Mouse (Mus musculus) embryonic fibroblast, embryonic 13.5 days (primary cell): ENCODE measurements around the gene Smad6. TPM values are rescaled to one million over a fixed set of nuclear protein-coding genes. Genes with fewer than 3 reads are reported as not detected.

Experiments used
- H3K27ac ChIP-seq: 2 replicates; pipeline ENCODE4 v1.5.1; 2012; ENCODE audit warnings: low read length, control low read depth, inconsistent platforms; ENCODE audit not compliant: insufficient read depth
- H3K4me1 ChIP-seq: 2 replicates; pipeline ENCODE4 v1.6.1; 2011; ENCODE audit warnings: low read length; ENCODE audit not compliant: control insufficient read depth, insufficient read depth
- H3K4me3 ChIP-seq: 2 replicates; pipeline ENCODE4 v1.5.1; 2011; ENCODE audit warnings: mild to moderate bottlenecking, control low read depth, low read length; ENCODE audit not compliant: insufficient read depth
- CTCF ChIP-seq: IDR thresholded peaks from 2 replicates; pipeline ENCODE4 v1.5.1; 2011; ENCODE audit warnings: mild to moderate bottlenecking, control low read depth, low read length, moderate library complexity, borderline replicate concordance; ENCODE audit not compliant: insufficient read depth
- POLR2A ChIP-seq: IDR thresholded peaks from 2 replicates; pipeline ENCODE4 v1.6.1; 2011; ENCODE audit warnings: low read depth, mild to moderate bottlenecking, control low read depth, low read length, moderate library complexity
- polyA plus RNA-seq: library from polyadenylated mRNA; stranded (reverse); fragments of >200 nt; gene quantifications from 2 replicates; pipeline ENCODE4 v1.2.4, GENCODE M21; 2011; ENCODE audit warnings: low read depth; ENCODE audit not compliant: missing spikeins, insufficient read length

Gene Smad6
- polyA plus RNA-seq, 1 experiment = 8.3 TPM

DNA sequence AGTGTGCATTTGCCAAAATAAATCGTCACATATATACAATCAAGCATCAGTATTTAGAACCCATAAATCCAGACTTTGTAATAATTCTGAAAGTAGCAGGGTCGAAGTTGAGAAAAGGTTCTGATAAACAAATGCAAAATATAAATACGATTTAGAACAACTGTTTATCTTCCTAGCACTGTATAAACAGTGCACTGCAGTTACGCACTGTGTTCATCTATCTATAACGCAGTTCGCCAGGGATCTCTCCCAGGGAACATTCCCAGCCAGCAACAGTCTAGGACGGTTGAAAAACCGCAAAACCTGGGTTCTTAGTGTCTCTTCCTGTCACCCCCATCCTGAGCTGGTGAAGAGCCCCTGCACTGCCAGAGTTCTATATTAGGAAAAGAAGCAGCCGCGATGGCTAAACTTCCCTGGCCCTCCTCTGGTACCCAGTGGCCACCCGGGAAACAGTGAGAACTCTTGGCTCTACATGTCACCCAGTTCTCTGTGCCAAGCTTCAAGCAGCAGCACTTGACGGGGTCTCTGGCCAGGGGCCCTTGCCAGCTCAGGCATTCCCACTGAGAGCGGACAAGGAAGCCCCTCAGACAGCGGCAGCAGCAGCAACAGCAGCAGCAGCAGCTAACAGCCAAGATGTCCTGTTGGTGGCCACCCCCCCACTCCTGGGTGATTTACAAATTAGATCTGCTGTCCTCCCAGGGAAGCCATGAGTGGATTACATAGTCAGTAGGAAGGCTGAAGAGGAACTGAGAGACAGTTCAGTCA, 54.3 kb downstream of the Smad6 start:
- Histone ChIP-seq H3K4me3 (no peak overlapping the region), H3K27ac (no peak overlapping the region), H3K4me1 (peaks cover 27% of the 10 kb centered on the region)
- TF ChIP-seq CTCF (no peak), POLR2A (no peak)

DNA sequence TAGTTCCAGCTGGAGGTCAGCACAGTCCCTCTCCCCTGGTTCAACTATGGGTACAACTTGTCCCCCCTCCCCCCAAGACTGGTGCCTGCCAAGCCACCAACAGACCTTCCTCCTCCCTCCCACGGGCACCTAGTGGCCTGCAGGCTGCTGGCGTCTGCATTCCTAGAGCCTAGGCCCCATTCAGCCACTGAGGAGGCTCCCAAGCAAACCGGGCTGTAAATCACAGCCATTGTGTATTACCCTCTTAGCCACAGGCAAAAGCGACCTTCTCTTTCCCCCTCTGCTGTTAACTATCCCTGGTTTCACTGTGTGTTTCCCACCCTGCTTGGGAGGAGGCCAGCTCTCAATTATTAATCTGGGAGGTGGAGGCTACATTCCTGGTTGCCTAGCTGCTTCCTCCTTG, 56.3 kb downstream of the Smad6 start:
- Histone ChIP-seq H3K4me1 (peaks cover 31% of the 10 kb centered on the region), H3K4me3 (no peak overlapping the region), H3K27ac (no peak overlapping the region; the same call in 1 of the 2 replicates)
- TF ChIP-seq POLR2A (no peak), CTCF (no peak)

DNA sequence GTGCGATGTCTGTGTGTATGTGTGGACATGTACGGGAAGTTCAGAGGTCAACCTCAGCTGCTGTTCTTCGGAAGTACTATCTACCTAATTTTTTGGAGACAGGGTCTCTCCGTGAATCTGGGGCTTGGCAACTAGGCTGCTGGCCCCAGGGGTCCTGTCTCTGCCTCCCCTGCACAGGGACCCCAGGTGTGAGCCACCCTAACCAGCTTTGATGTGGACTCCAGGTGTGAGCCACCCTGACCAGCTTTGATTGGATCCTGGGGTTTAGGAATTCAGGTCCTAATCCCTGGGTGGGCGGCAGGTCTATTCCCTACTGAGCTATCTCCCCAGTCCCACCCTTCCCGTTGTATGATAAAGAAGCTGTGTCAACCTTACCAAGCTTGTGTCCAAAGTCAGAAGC, 60.0 kb downstream of the Smad6 start:
- Histone ChIP-seq H3K27ac (no peak overlapping the region), H3K4me1 (peaks cover 38% of the 10 kb centered on the region), H3K4me3 (no peak overlapping the region)
- TF ChIP-seq CTCF = no peak
- TF ChIP-seq POLR2A = no peak

DNA sequence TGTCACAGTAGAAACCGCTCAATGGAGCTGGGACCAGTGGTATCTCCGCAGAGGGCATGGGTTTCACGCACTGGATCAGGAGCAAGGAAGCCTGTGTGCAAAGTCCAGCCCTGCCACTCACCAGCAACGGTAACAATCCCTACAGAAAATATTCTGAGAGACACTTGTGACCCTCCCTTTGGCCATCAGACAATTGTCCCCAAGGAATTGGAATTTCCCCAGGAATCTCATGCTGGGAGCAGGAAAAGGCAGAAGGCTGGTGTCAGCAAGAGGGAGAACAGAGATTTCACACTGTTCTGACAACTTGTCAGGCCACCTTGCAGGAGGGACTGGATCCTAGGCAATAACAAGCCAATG, 61.1 kb downstream of the Smad6 start:
- Histone ChIP-seq H3K4me3 (no peak overlapping the region), H3K4me1 (peaks cover 33% of the 10 kb centered on the region), H3K27ac (peak overlapping the region; percentile 53)
- no peak for TF ChIP-seq CTCF
- no peak for TF ChIP-seq POLR2A

DNA sequence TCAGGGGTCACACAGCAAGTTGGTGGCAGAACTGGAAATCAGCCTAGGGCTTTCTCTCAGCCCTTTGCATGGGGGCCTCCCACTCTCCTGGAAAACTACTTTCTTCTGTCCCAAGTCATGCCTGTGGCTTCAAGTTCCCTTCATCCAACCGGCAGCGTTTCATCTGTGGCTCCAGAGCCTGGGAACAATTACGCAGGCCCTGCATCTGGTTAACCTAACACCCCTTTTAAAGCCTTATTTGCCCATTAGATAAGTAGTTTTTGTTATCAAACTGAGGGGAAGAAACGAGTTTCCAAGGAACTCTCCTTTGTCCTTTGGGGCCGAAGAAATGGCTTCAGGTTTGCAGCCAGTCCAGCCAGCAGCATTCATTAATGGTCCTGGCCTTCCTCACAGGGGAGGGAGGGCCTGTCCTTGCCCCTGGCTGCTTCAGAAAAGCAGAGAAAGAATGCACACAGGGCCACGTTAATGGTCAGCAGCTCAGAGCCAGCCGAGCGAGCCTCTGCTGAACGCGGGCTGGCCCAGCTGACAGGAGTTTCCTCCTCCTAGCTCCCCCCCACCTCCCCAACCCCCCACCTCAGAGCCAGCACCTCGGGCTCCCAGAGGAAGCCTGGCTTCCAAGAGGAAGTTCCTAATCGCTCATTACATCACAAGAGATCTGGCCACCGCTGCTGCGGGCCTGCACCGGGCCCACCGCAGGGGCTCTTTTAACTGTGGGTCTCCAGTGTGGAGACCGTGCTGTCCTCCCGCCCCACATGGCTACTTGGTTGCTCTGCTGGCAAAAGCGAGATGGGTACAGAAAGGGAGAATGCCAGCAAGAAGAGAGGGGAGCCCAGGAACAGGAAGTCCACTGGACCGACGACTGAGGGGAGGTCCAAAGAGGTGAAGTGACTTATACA, 61.7 kb downstream of the Smad6 start:
- Histone ChIP-seq H3K4me3 (no peak overlapping the region), H3K27ac (peak overlapping the region; percentile 82), H3K4me1 (peaks cover 27% of the 10 kb centered on the region)
- peak; percentile 57 for TF ChIP-seq POLR2A
- no peak for TF ChIP-seq CTCF

DNA sequence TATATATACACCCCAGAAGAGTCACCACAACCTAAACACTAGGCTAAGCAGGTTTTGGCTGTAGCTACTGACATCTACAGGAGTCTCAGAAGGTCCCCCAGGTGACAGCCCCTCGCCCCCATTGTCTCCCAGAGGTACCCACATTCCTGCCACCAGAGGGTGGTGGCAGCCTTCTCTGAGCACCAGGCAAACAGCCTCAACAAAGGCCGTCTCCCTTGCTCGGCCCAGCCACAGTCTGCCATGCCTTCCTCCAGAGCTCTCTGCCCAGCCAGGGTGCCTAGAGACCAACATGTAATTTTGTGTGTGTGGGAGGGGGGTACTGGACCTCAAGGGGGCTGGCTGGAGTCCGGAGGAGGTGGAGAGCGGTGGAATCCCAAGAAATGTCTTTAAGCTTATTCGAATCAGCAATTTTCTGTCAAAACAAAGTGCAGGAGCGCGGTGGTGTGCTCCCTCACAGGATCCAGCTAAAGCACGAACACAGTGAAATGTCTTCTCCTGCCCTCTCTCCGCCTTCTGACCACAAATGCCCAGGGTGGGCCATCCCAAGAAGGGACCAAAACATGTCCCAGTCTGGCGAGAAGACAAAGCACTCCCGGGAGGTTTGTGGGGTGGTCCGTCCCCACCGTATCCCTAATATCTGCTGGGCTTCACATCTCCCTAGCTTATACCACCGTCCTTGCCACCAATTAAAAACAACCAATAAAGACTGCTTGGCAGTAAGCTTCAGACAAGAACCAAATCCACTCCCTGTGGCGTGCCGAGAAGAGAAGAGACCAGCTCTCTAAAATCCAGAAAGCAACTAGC, 62.5 kb downstream of the Smad6 start:
- H3K4me3 ChIP-seq = no peak overlapping the region
- peak overlapping the region; percentile 82 for H3K27ac ChIP-seq
- H3K4me1 ChIP-seq = peaks cover 27% of the 10 kb centered on the region
- TF ChIP-seq POLR2A = peak; percentile 54
- peak; percentile 58; the same call in 1 of the 2 replicates for TF ChIP-seq CTCF

DNA sequence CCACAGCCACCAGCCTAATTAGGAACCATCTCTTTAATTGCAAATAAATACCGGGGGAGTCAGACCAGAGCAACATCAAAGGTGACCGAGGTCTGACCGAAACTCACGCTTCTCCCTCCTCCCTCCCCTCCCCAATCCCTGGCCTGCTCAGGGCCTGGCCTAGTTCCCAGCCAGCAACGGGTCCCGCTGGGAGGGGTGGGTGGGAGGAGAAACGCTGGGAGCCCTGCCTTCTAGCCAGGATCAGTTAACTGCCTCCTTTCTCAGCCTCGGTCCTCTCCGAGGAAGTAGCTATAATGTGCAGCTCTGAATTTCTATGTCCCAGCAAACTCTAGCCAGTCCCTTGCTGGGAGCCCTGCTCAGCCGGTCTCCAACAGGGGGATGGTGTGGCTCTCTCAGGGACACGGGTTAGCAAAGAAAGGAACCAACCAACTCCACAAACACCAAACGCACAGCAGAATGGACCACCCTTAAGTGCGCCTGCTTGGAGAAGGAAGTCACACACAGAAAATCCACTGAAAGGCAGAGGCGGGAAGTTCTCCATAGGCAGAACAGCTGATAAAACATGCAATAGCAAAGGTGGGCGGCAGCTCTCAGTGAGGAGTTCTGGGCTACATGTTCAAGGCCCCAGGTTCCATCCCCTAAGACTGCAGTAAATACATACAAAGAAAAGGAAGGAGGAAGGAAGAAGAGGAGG, 63.4 kb downstream of the Smad6 start:
- H3K27ac ChIP-seq = peak overlapping the region; percentile 82
- H3K4me3 ChIP-seq = no peak overlapping the region
- peaks cover 27% of the 10 kb centered on the region for H3K4me1 ChIP-seq
- peak; percentile 53; the same call in 1 of the 2 replicates for TF ChIP-seq POLR2A
- no peak for TF ChIP-seq CTCF

DNA sequence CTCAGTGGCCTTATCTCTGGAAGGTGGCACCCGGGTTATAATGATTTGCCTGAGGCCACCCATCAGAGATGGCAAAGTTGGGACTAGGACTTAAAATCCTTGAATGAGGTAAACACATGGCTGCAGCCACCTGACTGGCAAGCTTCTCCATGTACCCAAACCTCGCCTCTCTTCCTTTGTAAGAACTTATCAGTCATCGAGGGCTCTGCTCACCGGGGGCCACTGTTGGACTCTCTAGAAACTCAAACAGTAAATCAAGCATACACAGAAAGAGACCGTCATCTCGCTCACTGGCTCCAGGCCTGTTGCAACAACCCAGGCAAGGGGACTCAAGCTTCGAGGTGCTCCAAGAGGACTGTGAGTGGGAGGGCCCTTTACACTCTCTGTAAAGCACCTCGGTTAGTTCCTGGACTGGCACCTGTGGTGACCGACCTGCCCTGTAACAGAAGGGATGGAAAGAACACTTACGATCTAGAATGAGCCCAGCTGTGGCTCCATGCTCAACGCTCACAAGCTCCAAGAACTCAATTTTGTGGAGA, 64.1 kb downstream of the Smad6 start:
- TF ChIP-seq POLR2A = no peak
- no peak for TF ChIP-seq CTCF
- peaks cover 27% of the 10 kb centered on the region for H3K4me1 ChIP-seq
- H3K4me3 ChIP-seq = no peak overlapping the region
- H3K27ac ChIP-seq = no peak overlapping the region

DNA sequence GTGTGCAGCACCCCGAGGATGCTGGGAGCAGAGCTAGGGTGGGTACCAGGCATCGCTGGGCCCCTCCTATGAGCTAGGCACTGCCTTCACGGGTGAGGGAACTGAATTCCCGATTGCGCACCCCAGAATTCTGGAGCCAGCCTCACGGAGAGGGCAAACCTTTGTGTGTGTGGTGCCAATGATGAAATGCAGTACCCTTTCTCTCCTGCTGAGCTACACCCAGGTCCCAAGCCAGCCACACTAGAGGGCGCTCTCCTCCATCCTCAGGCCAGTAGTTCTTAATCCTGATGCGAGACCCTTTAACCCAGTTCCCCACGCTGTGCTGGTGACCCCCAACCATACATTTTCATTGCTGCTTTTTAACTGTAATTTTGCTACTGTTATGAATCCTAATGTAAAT, 65.8 kb downstream of the Smad6 start:
- Histone ChIP-seq H3K4me1 (peaks cover 24% of the 10 kb centered on the region), H3K4me3 (no peak overlapping the region), H3K27ac (no peak overlapping the region)
- no peak for TF ChIP-seq POLR2A
- peak; percentile 91; the same call in 1 of the 2 replicates for TF ChIP-seq CTCF
